Mouse (Mus musculus) induced T-regulatory cell, adult 2 months (primary cell): Measurements from ENCODE around the gene Atp6v0d1.
A peak's percentile ranks its signal among the peaks of the same experiment; 100 is the strongest.

Experiments used
- DNase-seq: peaks from one replicate; pipeline ENCODE4 v3.0.0-alpha.2; 2012; ENCODE audit warnings: low read depth

Atp6v0d1 gene

DNA sequence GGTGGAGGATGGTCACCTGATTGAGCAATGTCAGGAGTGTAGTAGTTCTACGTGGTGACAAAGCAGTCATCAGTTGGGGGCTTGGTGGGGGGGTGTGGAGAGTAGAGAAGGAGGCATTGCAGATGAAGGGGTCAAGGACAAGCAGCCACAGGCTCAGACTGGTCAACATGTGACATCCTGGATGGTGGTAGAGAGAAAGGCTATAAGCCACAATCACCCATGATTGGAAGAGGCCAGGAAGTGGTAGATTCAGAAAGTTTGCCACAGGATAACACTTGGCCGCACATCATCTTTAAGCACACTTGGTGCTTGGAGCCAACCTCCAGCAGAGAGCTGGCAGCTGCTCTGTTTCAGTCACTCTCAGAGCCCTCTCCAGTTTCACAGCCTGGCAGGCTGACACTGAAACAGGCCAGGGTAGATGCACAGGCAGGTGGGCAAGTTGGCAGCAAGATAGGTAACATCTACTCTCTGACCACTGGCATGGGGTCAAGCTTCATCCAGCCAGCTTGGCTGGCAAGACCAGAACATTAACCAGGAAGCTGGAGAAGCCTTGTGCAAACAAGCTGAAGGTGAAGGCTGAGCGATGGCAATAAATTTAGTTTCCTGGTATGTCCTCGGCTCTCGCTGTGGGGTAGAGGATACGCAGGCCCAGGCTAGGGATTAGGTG is 28.7 kb downstream of the Atp6v0d1 start:
- DNase-seq, result no peak

GRCm38 (mm10) chr8:105536546-105536945 is 29.3 kb downstream of the Atp6v0d1 start:
- no peak for DNase-seq

GRCm38 (mm10) chr8:105533892-105534329 is 31.9 kb downstream of the Atp6v0d1 start:
- DNase-seq, result peak; percentile 76

GRCm38 (mm10) chr8:105533439-105533838 is 32.4 kb downstream of the Atp6v0d1 start:
- DNase-seq, result no peak

- DNase-seq, result peak; percentile 48
Observed at GRCm38 (mm10) chr8:105531774-105532173, 34.1 kb downstream of the Atp6v0d1 start.

DNA sequence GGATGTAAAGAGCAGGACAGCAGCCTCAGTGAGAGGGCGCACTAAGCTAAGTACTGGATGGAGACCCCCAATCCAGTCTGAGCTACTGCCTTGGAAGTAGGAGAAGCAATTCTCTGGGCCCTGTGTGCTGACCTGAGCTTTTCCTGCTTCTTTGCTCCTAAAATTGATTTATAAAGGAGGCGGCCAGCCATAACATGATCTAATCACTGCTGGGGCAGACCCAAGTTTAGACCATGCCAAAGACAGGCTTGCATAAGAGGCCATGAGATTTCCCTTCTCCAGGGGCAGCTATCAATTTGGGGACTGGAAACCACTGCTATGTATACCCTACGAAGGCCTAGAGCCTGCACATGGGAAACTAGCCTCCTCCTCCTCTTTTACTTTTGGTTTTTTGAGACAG is 36.6 kb downstream of the Atp6v0d1 start:
- no peak for DNase-seq

GRCm38 (mm10) chr8:105528206-105528605 is 37.6 kb downstream of the Atp6v0d1 start:
- no peak for DNase-seq

DNA sequence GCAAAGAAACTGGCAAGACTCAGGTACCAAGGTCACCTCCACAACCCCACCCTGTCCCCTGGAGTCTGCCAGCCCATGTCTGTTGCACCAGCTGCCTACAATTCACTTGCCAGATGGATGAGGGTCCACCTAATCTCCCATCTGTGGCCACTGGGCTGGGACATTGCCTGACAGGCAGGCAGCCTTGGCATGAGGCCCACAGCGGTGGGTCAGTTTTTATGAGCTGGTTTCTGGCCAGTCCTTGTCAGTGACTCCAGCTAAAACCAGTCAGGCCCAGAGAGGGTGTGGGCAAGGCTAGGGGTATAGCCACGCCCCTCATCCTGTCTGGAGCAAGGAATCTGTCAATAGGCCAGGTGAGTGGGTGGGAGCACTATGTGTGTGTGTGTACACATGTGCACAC is 38.7 kb downstream of the Atp6v0d1 start:
- no peak for DNase-seq

GRCm38 (mm10) chr8:105522890-105523289 is 43.0 kb downstream of the Atp6v0d1 start:
- no peak for DNase-seq

DNA sequence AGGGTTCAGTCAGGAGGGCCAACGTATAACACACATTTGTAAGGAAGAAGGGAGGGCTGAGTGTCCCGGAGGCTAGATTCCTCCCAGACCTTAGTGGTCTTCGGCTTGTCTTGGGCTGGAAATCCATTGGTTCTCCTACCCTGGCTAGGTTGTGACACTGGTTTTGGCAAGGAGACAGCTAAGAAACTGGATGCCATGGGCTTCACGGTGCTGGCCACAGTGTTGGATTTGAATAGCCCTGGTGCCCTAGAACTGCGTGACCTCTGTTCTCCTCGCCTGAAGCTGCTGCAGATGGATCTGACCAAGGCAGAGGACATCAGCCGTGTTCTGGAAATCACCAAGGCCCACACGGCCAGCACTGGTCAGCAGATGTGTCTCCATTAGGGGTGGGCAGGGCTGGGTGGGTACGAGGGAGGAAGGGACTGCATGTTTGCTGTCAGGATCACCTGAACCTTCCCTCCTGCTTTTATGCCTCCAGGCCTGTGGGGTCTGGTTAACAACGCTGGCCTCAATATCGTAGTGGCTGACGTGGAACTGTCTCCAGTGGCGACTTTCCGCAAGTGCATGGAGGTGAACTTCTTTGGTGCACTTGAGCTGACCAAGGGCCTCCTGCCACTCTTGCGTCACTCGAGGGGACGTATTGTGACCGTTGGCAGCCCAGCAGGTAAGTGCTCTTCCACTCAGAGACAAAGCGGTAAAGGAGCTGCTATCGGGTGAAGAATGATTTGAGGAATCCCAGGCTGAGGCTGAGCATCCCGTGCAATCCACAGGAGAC is 43.7 kb downstream of the Atp6v0d1 start:
- DNase-seq, result no peak

- no peak for DNase-seq
Observed at GRCm38 (mm10) chr8:105521061-105521460, 44.8 kb downstream of the Atp6v0d1 start.

DNA sequence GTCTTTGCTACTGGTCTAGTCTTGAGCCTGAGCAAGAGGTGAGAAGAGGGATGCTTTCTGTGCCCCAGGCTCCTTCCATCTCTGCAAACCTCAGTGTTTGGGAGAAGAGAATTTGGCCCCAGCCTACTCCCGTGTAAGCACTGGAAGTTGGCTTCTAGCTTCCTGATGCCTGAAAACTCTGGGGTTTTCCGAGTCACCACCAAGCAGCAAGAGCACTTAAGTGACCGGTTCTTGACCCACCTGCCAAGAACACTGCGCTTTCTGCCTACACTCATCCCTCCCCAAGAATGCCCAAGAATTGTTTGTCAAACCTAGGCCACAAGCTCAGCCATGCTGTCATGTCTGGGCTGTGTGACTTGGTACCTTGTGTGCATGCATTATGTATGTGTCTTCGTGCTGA is 45.3 kb downstream of the Atp6v0d1 start:
- DNase-seq, result no peak

DNA sequence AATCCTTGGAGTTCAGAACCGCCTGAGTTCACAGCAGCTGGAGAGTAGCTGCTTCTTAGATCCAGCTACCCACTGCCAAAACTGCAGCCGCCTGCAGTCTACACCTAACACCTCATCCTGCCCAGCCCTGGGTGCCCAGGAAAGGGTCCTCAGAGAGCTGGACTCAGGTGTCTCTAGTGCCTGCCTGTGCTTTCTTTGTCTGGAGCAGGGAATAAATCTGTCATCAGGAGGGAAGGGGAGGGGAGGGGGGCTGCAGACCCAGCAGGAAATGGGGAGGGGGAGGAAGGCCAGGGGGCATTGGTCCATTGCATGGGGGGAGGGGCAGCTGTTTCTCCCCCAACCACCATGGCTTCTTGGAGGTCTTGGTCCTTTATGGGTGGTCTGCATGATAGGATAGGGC is 46.3 kb downstream of the Atp6v0d1 start:
- DNase-seq, result no peak

GRCm38 (mm10) chr8:105518436-105519313 is 47.2 kb downstream of the Atp6v0d1 start, which contains the start of gene Hsd11b2:
Hsd11b2 (plus strand) TSS chr8:105518755.
- DNase-seq, result peak; percentile 81

GRCm38 (mm10) chr8:105517346-105517745 is 48.5 kb downstream of the Atp6v0d1 start:
- peak; percentile 21 for DNase-seq

DNA sequence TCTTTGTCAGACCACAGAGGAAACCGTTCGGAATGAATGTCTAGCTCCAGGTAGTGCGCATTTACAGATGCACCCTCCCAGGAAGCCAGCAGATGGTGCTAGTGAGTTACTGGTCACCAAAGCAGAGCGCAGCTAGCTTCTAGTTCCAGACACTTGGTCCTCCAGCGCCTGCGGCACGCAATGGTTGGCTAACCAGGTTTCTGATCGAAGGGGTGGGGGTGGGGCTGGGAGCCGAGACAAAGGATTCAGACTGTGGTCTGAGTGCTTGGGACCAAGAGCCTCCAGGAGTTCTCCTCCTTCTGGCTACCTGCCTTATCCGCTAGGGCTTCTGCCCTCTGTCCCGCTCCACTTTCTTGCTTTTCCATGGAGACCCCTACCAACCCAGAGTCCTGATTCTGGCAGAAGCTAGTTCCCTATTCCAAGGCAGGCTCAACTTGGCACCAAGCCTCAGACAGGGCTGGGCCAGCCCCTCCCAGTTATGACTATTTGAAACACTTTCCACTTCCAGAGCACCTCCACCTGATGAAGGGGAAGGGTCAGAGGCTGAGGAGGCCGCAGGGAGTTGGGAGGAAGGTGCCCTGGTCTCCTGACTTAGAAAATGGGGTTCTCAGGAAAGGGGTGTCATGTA is 49.7 kb downstream of the Atp6v0d1 start:
- peak; percentile 82 for DNase-seq

DNA sequence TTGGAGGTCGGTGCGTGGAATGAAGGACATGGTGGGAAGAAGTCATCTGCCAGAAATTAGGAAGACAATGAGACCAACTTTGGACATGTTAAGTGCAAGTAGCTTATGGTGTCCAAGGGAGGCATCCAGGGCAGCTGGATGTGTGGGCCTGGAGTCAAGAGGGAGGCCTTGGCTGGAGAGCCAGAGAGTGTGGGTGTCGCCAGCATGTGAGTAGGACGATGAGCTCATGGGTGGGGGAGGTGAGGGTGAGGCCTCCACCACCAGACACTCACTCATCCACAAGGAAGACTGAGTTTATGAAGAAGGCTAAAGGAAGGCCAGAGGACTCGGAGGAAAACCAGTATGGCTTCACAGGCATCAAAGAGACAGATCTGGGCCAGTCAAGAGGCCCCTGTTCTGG is 51.2 kb downstream of the Atp6v0d1 start:
- DNase-seq, result no peak

DNA sequence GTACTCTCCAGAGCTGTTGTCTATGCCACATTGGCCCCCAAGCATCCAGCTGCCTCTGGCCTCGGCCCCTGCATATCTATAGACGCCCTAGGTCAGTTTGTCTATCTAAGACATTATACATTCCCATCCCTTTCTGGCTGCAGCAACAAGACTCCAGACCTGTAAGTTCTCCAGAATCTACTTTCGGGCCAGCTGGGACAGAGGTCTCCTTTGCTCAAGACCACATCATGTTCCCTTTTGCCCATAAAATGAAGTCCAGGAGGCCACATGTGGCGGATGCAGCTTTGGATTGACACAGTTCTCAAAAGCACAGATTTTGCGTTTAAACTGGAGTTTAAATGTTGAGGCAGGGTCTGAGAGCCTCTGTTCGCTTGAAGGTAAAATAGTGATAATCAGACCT is 51.7 kb downstream of the Atp6v0d1 start:
- DNase-seq, result no peak

DNA sequence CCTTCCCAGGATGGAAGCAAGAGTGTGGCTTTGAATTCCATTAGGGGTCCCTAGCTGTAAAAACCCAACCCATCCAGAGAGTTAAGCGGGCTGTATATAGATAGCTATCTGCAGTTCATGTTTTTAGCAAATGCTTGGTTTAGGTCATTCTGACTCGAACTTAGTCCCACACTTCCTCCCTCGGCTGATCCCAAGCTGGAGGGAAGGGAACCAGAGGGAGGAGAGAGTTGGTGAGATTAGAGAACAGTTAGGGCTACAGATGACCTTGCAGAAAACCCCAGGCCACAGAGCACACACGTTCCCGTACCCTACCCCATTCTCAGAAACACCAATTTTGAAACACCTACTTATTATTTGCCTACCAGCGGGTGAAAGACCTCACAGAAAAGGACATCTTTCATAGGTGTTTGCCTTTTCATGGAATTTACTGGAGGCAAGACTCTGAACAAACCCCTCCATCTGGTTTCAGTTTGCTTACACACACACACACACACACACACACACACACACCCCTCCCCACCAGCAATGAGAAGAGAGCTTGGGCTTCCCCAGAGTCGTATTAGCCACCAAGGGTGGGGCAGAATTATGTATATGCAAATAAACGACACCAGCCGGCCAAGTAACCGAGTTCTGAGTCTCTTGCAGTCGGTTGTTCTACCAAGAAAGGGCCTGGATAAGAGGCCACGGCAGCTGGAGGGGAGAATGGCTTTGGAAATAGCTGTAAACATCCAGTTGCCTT is 55.7 kb downstream of the Atp6v0d1 start:
- no peak for DNase-seq

DNA sequence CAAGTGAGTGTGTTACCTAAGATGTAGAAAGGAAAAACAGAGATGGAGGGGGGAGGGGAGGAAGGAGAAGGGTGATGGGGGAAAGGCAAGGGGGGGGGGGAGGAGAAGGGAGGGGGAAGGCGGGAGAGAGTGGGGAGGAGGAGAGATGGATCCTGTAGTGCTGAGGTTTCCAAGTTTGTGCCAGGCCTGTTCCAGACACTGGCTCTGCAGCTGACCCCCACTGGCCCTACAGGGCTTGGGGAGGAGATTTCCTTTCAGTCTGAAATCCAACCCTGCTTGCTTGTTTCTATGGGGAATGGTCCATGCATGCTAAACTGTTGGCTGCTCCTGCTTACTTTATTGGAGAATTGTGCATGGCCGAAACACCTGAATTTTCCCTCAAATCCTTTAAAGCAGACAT is 57.1 kb downstream of the Atp6v0d1 start:
- DNase-seq, result no peak

GRCm38 (mm10) chr8:105506977-105507376 is 58.9 kb downstream of the Atp6v0d1 start:
- no peak for DNase-seq
